Mouse (Mus musculus) T-helper 17 cell (primary cell): ENCODE measurements around the gene Etfdh.

Experiments
- in situ Hi-C, 2 experiments: fragments of 300-600 bp; cut with MboI, MseI; formaldehyde crosslinking; loops; 1 replicate in 1 of 2; 2 replicates in 1 of 2; pipeline ENCODE4 v1.15.1; 2025; ENCODE audit warnings: high pct_unique_total_duplicates in 2 of 2

The Etfdh gene

DNA sequence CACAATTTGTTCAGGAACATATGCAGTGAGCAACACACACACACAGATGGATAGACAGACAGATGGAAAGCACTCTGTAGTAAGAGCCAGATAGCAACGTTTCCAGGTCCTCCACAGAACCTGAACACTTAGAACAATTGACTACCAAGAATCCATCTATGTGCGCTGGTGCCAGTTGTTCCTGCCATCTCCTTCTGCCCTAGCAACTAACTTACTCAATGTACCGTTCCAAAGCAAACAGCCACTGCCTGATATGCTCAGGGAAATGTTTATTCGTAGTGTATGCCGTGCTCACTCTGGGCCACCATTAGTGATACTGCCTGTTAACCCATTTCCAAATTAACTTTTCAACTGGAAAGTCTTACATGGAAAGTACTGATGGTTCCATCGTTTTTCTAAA is 74.2 kb downstream of the Etfdh start:
- in situ Hi-C loops, result no loop called here
